Mouse (Mus musculus) testis, adult 2 months (tissue): ENCODE results near the gene Fuz.

ENCODE experiments used
- CTCF ChIP-seq: fragments of 200-500 bp; IDR thresholded peaks from 2 replicates; pipeline ENCODE4 v1.5.1; 2012; ENCODE audit warnings: low read depth, mild to moderate bottlenecking, inconsistent platforms, low read length, moderate library complexity; ENCODE audit not compliant: control insufficient read depth, insufficient read depth, insufficient replicate concordance
- POLR2A ChIP-seq: fragments of 200-500 bp; IDR thresholded peaks from 2 replicates; pipeline ENCODE4 v1.6.1; 2012; ENCODE audit warnings: low read depth, mild to moderate bottlenecking, inconsistent platforms, low read length, moderate library complexity; ENCODE audit not compliant: control insufficient read depth

DNA sequence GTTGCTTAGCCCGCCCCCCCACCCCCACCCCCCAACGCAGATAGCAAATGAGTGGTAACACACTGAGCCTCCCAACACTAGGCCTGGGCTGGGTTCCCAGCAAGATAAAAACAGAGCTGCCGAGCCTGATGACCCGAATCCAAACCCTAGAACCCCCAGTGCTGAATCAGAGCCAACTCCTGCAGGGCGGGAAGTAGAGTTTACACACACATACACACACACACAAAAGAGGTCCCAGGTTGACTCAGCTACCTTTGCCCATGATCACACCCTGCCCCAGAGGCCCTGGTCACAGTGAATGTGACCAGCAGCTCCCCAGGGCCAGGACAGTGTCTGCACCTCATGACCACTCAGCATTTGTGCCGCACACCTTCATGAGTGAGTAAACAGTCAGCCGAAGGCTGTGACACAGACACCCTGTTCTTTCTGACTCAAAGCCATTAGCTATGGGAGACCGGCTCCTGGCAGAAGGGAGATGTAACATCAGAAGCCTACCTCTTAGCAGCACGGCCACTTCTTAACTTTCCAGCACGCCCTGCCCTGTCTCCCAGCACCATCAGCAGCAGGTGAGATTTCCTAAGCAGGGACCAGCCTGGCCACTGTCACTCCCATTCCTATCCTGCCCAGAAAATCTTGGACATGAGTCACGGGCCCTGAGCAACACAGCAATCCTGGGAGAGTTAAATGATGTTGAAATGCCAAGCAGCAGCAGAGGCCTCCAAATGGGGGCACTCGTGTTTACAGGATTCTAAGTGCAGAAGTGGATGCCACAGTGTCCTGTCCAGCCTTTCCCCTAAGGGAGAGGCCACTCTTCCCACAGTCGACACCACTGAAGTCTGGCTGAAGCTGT, 7.4 kb upstream of the Fuz start:
- TF ChIP-seq CTCF = no peak
- no peak for TF ChIP-seq POLR2A
